Mouse (Mus musculus) right cerebral cortex, postnatal 10 days (tissue): ENCODE data around the gene Tma7.
A peak's percentile ranks its signal among the peaks of the same experiment; 100 is the strongest.

Experiments
- DNase-seq, 2 experiments: peaks; one replicate each; pipeline ENCODE4 v3.0.0; 2021; ENCODE audit warnings: low spot score in 2 of 2

The Tma7 gene

GRCm38 (mm10) chr9:109046306-109046705 lies 36.1 kb downstream of the Tma7 start:
- DNase-seq = peak; percentile 32 to 43

- DNase-seq = peak in 1 of 2 experiments; percentile 41
Measured at GRCm38 (mm10) chr9:109041351-109041750, 41.0 kb downstream of the Tma7 start.

- DNase-seq = peak in 1 of 2 experiments; percentile 18
Measured at GRCm38 (mm10) chr9:109040906-109041305, 41.5 kb downstream of the Tma7 start.

- DNase-seq = no peak
Measured at GRCm38 (mm10) chr9:109040216-109040615, 42.2 kb downstream of the Tma7 start.

GRCm38 (mm10) chr9:109039681-109040080 lies 42.7 kb downstream of the Tma7 start:
- DNase-seq = no peak

GRCm38 (mm10) chr9:109038901-109039364 lies 43.5 kb downstream of the Tma7 start:
- no peak for DNase-seq

- peak in 1 of 2 experiments; percentile 58 for DNase-seq
Measured at GRCm38 (mm10) chr9:109038086-109038895, 44.1 kb downstream of the Tma7 start, which contains the start of gene Shisa5. TSS of gene Shisa5 (plus strand) at chr9:109038565.

- DNase-seq = no peak
Measured at GRCm38 (mm10) chr9:109032435-109032834, 50.0 kb downstream of the Tma7 start.

- DNase-seq = peak in 1 of 2 experiments; percentile 18
Measured at GRCm38 (mm10) chr9:109031686-109032085, 50.7 kb downstream of the Tma7 start.

- DNase-seq = no peak
Measured at GRCm38 (mm10) chr9:109031001-109031400, 51.4 kb downstream of the Tma7 start.

- DNase-seq = peak in 1 of 2 experiments; percentile 19
Measured at GRCm38 (mm10) chr9:109030312-109030711, 52.1 kb downstream of the Tma7 start.

GRCm38 (mm10) chr9:109028919-109029318 lies 53.5 kb downstream of the Tma7 start:
- peak in 1 of 2 experiments; percentile 22 for DNase-seq

- DNase-seq = no peak
Measured at GRCm38 (mm10) chr9:109028421-109028820, 54.0 kb downstream of the Tma7 start.

- DNase-seq = peak in 1 of 2 experiments; percentile 31
Measured at GRCm38 (mm10) chr9:109027521-109027920, 54.9 kb downstream of the Tma7 start.
